Mouse (Mus musculus) C2C12 (cell line): Measurements from ENCODE around the gene Mok. TPM values are rescaled to one million over a fixed set of nuclear protein-coding genes. Genes with fewer than 3 reads are reported as not detected.

Source experiments
- H3K27me3 ChIP-seq: one replicate; pipeline ENCODE4 v1.6.1; 2011; ENCODE audit not compliant: control insufficient read depth, insufficient read depth, insufficient read length
- H3K36me3 ChIP-seq: one replicate; pipeline ENCODE4 v1.6.1; 2011; ENCODE audit not compliant: control insufficient read depth, insufficient read depth
- H3K4me3 ChIP-seq: one replicate; pipeline ENCODE4 v1.5.1; 2011; ENCODE audit warnings: mild to moderate bottlenecking, control low read depth; ENCODE audit not compliant: poor library complexity, insufficient read depth, severe bottlenecking
- H3K79me2 ChIP-seq: one replicate; pipeline ENCODE4 v1.6.1; 2011; ENCODE audit not compliant: control insufficient read depth, insufficient read depth
- H3K79me3 ChIP-seq: one replicate; pipeline ENCODE4 v1.6.1; 2011; ENCODE audit warnings: low read depth, control low read depth
- H3ac ChIP-seq: one replicate; pipeline ENCODE3; 2011; ENCODE audit warnings: low read depth; ENCODE audit not compliant: control insufficient read depth, insufficient read length
- CEBPB ChIP-seq: IDR thresholded peaks from one replicate; pipeline ENCODE4 v1.6.1; 2011; ENCODE audit warnings: low read depth, mild to moderate bottlenecking, control low read depth, moderate library complexity
- CTCF ChIP-seq: IDR thresholded peaks from one replicate; pipeline ENCODE4 v1.5.1; 2011; ENCODE audit not compliant: control insufficient read depth, insufficient read depth, insufficient read length
- FOSL1 ChIP-seq: IDR thresholded peaks from one replicate; pipeline ENCODE4 v1.8.0; 2011; ENCODE audit warnings: mild to moderate bottlenecking, low read length; ENCODE audit not compliant: poor library complexity, insufficient read depth, severe bottlenecking
- MAX ChIP-seq: IDR thresholded peaks from one replicate; pipeline ENCODE4 v1.6.1; 2011; ENCODE audit warnings: mild to moderate bottlenecking, control low read depth
- MYOD1 ChIP-seq: IDR thresholded peaks from one replicate; pipeline ENCODE4 v1.6.1; 2011; ENCODE audit warnings: low read depth; ENCODE audit not compliant: control insufficient read depth, insufficient read length
- MYOG ChIP-seq: IDR thresholded peaks from one replicate; pipeline ENCODE4 v1.6.1; 2011; ENCODE audit not compliant: control insufficient read depth, insufficient read length; ENCODE audit errors: extremely low read depth
- USF1 ChIP-seq: IDR thresholded peaks from one replicate; pipeline ENCODE4 v1.6.1; 2011; ENCODE audit warnings: low read depth, mild to moderate bottlenecking, control low read depth, moderate library complexity
- polyA plus RNA-seq: library from polyadenylated mRNA; unstranded; fragments of >200 nt; fragmentation: generic; extraction: Trizol; gene quantifications from one replicate; pipeline ENCODE4 v1.2.1, GENCODE M21; 2012; ENCODE audit warnings: missing spikeins

The Mok gene
- polyA plus RNA-seq, 1 experiment, result 2.0 TPM

GRCm38 (mm10) chr12:110837192-110837841 is 3.4 kb downstream of the Mok start:
- TF ChIP-seq MYOD1, result no peak
- no peak for TF ChIP-seq CTCF
- TF ChIP-seq USF1, result no peak
- TF ChIP-seq MYOG, result no peak
- TF ChIP-seq CEBPB, result no peak
- TF ChIP-seq MAX, result no peak
- no peak for TF ChIP-seq FOSL1
- Histone ChIP-seq H3K27me3 (no peaks in the 10 kb centered on the region), H3K4me3 (no peak overlapping the region), H3K79me3 (no peaks in the 10 kb centered on the region), H3K79me2 (no peaks in the 10 kb centered on the region), H3ac (no peak overlapping the region), H3K36me3 (no peaks in the 10 kb centered on the region)

- no peaks in the 10 kb centered on the region for H3K36me3 ChIP-seq
- no peaks in the 10 kb centered on the region for H3K27me3 ChIP-seq
- no peak overlapping the region for H3K4me3 ChIP-seq
- no peaks in the 10 kb centered on the region for H3K79me3 ChIP-seq
- no peak for TF ChIP-seq CEBPB
- no peak for TF ChIP-seq MYOD1
- H3ac ChIP-seq, result no peak overlapping the region
- no peaks in the 10 kb centered on the region for H3K79me2 ChIP-seq
These were observed 4.0 kb downstream of the Mok start for GRCm38 (mm10) chr12:110836729-110837128.

GRCm38 (mm10) chr12:110835182-110835581 is 5.6 kb downstream of the Mok start:
- no peaks in the 10 kb centered on the region for H3K36me3 ChIP-seq
- H3K79me3 ChIP-seq, result no peaks in the 10 kb centered on the region
- H3ac ChIP-seq, result no peak overlapping the region
- no peaks in the 10 kb centered on the region for H3K27me3 ChIP-seq
- H3K79me2 ChIP-seq, result no peaks in the 10 kb centered on the region
- H3K4me3 ChIP-seq, result no peak overlapping the region
- TF ChIP-seq CTCF (no peak), FOSL1 (no peak), MAX (no peak), CEBPB (no peak), MYOG (no peak), USF1 (no peak), MYOD1 (no peak)

- Histone ChIP-seq H3K36me3 (no peaks in the 10 kb centered on the region), H3K27me3 (no peaks in the 10 kb centered on the region), H3K79me3 (no peaks in the 10 kb centered on the region), H3ac (no peak overlapping the region), H3K79me2 (no peaks in the 10 kb centered on the region), H3K4me3 (no peak overlapping the region)
- no peak for TF ChIP-seq USF1
- TF ChIP-seq CEBPB, result no peak
- TF ChIP-seq MYOG, result no peak
- TF ChIP-seq MYOD1, result no peak
- TF ChIP-seq FOSL1, result no peak
- TF ChIP-seq CTCF, result no peak
- no peak for TF ChIP-seq MAX
These were observed 10.3 kb downstream of the Mok start for GRCm38 (mm10) chr12:110830293-110831024.

GRCm38 (mm10) chr12:110828908-110829307 is 11.8 kb downstream of the Mok start:
- Histone ChIP-seq H3K79me3 (no peaks in the 10 kb centered on the region), H3ac (no peak overlapping the region), H3K36me3 (no peaks in the 10 kb centered on the region), H3K79me2 (no peaks in the 10 kb centered on the region), H3K4me3 (no peak overlapping the region), H3K27me3 (no peaks in the 10 kb centered on the region)
- TF ChIP-seq MYOG (no peak), USF1 (no peak), CTCF (no peak), FOSL1 (no peak), CEBPB (no peak), MAX (no peak), MYOD1 (no peak)

- Histone ChIP-seq H3K27me3 (no peaks in the 10 kb centered on the region), H3K79me3 (no peaks in the 10 kb centered on the region), H3K4me3 (no peak overlapping the region), H3K36me3 (no peaks in the 10 kb centered on the region), H3ac (no peak overlapping the region), H3K79me2 (no peaks in the 10 kb centered on the region)
- TF ChIP-seq MYOG, result no peak
- no peak for TF ChIP-seq CTCF
- TF ChIP-seq USF1, result no peak
- TF ChIP-seq CEBPB, result no peak
- TF ChIP-seq MYOD1, result no peak
- no peak for TF ChIP-seq FOSL1
- TF ChIP-seq MAX, result no peak
These were observed 18.4 kb downstream of the Mok start for GRCm38 (mm10) chr12:110822366-110822765.
